Mouse (Mus musculus) thymus, adult 2 months (tissue): ENCODE measurements around the gene Prr15l. TPM values are rescaled to one million over a fixed set of nuclear protein-coding genes. Genes with fewer than 3 reads are reported as not detected.

Source experiments
- DNase-seq: peaks from one replicate; pipeline ENCODE4 v3.0.0; 2021
- H3K27ac ChIP-seq: fragments of 200-500 bp; 2 replicates; pipeline ENCODE4 v1.5.1; 2012; ENCODE audit warnings: low read length, control low read depth; ENCODE audit not compliant: control insufficient read depth, insufficient read depth
- H3K27me3 ChIP-seq: fragments of 200-500 bp; 2 replicates; pipeline ENCODE4 v1.6.1; 2012; ENCODE audit warnings: mild to moderate bottlenecking, low read length, moderate library complexity, mixed read lengths; ENCODE audit not compliant: control insufficient read depth, insufficient read depth
- H3K36me3 ChIP-seq: fragments of 200-500 bp; 2 replicates; pipeline ENCODE4 v1.6.1; 2012; ENCODE audit warnings: mild to moderate bottlenecking, low read length, moderate library complexity; ENCODE audit not compliant: control insufficient read depth, insufficient read depth
- H3K4me1 ChIP-seq: fragments of 200-500 bp; replicated peaks from 2 replicates; pipeline ENCODE4 v1.6.1; 2012; ENCODE audit warnings: low read length; ENCODE audit not compliant: control insufficient read depth, insufficient read depth
- H3K4me3 ChIP-seq: fragments of 200-500 bp; 2 replicates; pipeline ENCODE4 v1.5.1; 2012; ENCODE audit warnings: mild to moderate bottlenecking, low read length, control low read depth, moderate library complexity; ENCODE audit not compliant: control insufficient read depth, insufficient read depth
- CTCF ChIP-seq: fragments of 200-500 bp; IDR thresholded peaks from 2 replicates; pipeline ENCODE4 v1.5.1; 2012; ENCODE audit warnings: mild to moderate bottlenecking, control low read depth, low read length, moderate library complexity, borderline replicate concordance; ENCODE audit not compliant: control insufficient read depth, poor library complexity, insufficient read depth; ENCODE audit errors: extremely low read depth
- POLR2A ChIP-seq: fragments of 200-500 bp; IDR thresholded peaks from 2 replicates; pipeline ENCODE4 v1.6.1; 2012; ENCODE audit warnings: mild to moderate bottlenecking, low read length, control low read depth, moderate library complexity; ENCODE audit not compliant: control insufficient read depth, poor library complexity, insufficient read depth; ENCODE audit errors: extremely low read depth
- WGBS: fragments of 180-500 bp; shearing (Covaris S2); methylation state at CpG from one replicate; pipeline ENCODE4 v1.1.7; 2018; 5-methylcytosine and 5-hydroxymethylcytosine counted together
- polyA plus RNA-seq: library from polyadenylated mRNA; depleted of rRNA; stranded (reverse); fragments of >200 nt; gene quantifications from 2 replicates; pipeline ENCODE4 v1.2.3, GENCODE M21; 2012

The Prr15l gene
- polyA plus RNA-seq, 1 experiment, result 1.3 TPM

GRCm38 (mm10) chr11:96955094-96955493 lies 27.2 kb downstream of the Prr15l start:
- H3K27ac ChIP-seq, result no peak overlapping the region
- peaks cover 53% of the 10 kb centered on the region for H3K4me1 ChIP-seq
- no peak for DNase-seq
- no peak for TF ChIP-seq CTCF
- TF ChIP-seq POLR2A, result no peak
- H3K27me3 ChIP-seq, result no peaks in the 10 kb centered on the region
- 95% methylated on average over 4 of the region's 4 CpGs for WGBS
- peaks cover 39% of the 10 kb centered on the region for H3K36me3 ChIP-seq
- H3K4me3 ChIP-seq, result no peak overlapping the region

- H3K4me3 ChIP-seq, result no peak overlapping the region
- H3K27ac ChIP-seq, result peak overlapping the region; percentile 9; the same call in 1 of the 2 replicates
- H3K36me3 ChIP-seq, result peaks cover 46% of the 10 kb centered on the region
- no peaks in the 10 kb centered on the region for H3K27me3 ChIP-seq
- DNase-seq, result no peak
- TF ChIP-seq CTCF, result no peak
- no peak for TF ChIP-seq POLR2A
- H3K4me1 ChIP-seq, result peaks cover 60% of the 10 kb centered on the region
- WGBS, result 87% methylated on average over 20 of the region's 20 CpGs
Observed at GRCm38 (mm10) chr11:96956009-96956724, 28.3 kb downstream of the Prr15l start.

- peak overlapping the region; percentile 84 for H3K27ac ChIP-seq
- peaks cover 53% of the 10 kb centered on the region for H3K4me1 ChIP-seq
- no peak overlapping the region for H3K4me3 ChIP-seq
- no peaks in the 10 kb centered on the region for H3K27me3 ChIP-seq
- no peak for TF ChIP-seq CTCF
- no peak for TF ChIP-seq POLR2A
- H3K36me3 ChIP-seq, result peaks cover 55% of the 10 kb centered on the region
- DNase-seq, result peak; percentile 53
- WGBS, result 52% methylated on average over 10 of the region's 10 CpGs
Observed at GRCm38 (mm10) chr11:96957061-96957805, 29.3 kb downstream of the Prr15l start.

GRCm38 (mm10) chr11:96963580-96963979 lies 35.7 kb downstream of the Prr15l start:
- Histone ChIP-seq H3K36me3 (peaks cover 20% of the 10 kb centered on the region), H3K4me3 (no peak overlapping the region), H3K27ac (no peak overlapping the region), H3K27me3 (no peaks in the 10 kb centered on the region), H3K4me1 (peaks cover 43% of the 10 kb centered on the region)
- 32% methylated on average over 8 of the region's 8 CpGs for WGBS
- TF ChIP-seq POLR2A, result no peak
- peak; percentile 86; the same call in 1 of the 2 replicates for TF ChIP-seq CTCF
- peak; percentile 87 for DNase-seq

- no peak for DNase-seq
- Histone ChIP-seq H3K4me1 (peaks cover 29% of the 10 kb centered on the region), H3K4me3 (no peak overlapping the region), H3K27me3 (no peaks in the 10 kb centered on the region), H3K27ac (peak overlapping the region; percentile 19; the same call in 1 of the 2 replicates), H3K36me3 (peaks cover 8% of the 10 kb centered on the region)
- 49% methylated on average over 3 of the region's 3 CpGs for WGBS
- TF ChIP-seq POLR2A (no peak), CTCF (no peak)
Observed at GRCm38 (mm10) chr11:96966172-96966571, 38.3 kb downstream of the Prr15l start.

GRCm38 (mm10) chr11:96966914-96967543 lies 39.1 kb downstream of the Prr15l start:
- WGBS, result 4% methylated on average over 13 of the region's 13 CpGs

More at GRCm38 (mm10) chr11:96966914-96967543, 39.1 kb downstream of the Prr15l start:
- peak overlapping the region; percentile 28 for H3K4me3 ChIP-seq
- TF ChIP-seq POLR2A (no peak), CTCF (no peak)
- H3K4me1 ChIP-seq, result peaks cover 26% of the 10 kb centered on the region
- peak; percentile 57 for DNase-seq
- H3K27me3 ChIP-seq, result no peaks in the 10 kb centered on the region
- no peaks in the 10 kb centered on the region for H3K36me3 ChIP-seq
- H3K27ac ChIP-seq, result peak overlapping the region; percentile 88
